Mouse (Mus musculus) ES-CJ7 (cell line): ENCODE data around the gene Ncoa4.
"Not testable (repeated sequence)": the region's sequence is repeated elsewhere in the genome, so short reads cannot be mapped to it uniquely, and the experiment has no call there.

Experiments used
- DNase-seq: peaks from one replicate; pipeline ENCODE4 v3.0.0; 2011; ENCODE audit warnings: low read depth, low spot score

Gene Ncoa4

DNA sequence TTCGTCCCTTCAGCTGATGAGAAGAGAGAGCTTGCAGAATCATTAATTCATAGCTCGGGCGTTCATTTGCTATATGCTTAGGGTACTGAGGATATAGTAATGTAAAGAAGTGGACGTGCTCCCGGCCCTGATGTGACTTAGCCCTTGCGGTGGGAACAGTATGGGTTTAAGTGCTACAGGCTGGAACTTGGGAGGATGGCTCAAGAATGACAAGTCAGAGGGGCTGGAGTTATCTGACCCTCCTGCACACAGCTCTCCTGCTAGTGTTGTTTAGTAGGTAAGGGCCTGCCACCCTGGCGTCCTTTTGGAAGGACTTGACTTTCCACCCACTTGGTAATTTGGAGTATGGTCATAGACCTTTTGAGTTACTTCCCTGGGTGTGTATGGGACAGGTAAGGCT, 898 bp downstream of the Ncoa4 start:
- no peak for DNase-seq

GRCm38 (mm10) chr14:32161090-32161885, 1.6 kb downstream of the Ncoa4 start:
- DNase-seq, result peak; percentile 46

DNA sequence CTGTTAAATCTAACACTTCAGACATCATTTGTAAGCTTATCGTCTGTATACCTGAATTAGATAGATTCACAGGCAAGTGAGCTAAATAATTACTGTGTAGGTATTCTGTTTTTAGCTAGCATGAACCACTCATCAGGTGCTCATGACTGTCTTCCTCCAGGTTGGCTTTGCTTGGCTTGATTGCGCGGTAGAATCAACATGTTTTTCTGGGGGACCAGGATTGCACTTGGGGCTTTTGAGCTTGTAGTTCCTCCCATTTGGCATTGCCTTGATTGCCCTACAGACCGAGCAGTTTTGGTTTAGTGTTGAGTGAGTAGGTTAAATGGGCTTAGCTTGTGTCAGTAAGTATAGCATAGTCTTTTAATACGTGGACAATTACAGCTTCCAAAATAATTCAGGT, 2.6 kb downstream of the Ncoa4 start:
- no peak for DNase-seq

DNA sequence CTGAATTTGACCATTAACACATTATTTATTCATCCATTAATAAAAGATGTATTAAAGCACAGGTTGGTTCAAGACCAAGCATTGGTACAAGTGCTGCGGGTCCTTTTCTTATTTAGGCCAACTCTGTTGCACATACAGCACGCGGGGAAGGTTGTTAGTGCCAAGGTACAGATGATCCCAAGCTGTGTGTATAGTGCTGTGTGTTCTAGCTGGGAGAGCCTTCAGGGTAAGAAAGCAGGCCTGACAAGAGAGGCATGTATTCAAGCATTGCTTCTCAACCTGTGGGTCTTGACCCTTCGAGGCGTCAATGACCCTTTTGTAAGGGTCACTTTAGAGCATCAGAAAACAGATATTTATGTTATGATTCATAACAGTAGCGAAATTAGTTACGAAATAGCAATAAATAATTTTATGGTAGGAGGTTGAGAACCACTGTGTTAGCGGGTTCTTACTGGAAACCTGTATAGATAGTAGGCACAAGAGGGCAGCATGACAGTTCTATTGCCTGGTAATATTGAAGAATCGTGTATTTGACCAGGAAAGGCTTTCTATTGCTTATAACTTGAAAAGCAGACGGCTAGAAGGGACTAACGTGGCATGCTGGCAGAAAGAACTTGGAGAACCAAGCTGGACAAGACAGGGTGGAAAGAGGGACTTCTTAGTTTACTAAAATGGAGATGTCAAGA, 3.7 kb downstream of the Ncoa4 start:
- DNase-seq, result no peak

DNA sequence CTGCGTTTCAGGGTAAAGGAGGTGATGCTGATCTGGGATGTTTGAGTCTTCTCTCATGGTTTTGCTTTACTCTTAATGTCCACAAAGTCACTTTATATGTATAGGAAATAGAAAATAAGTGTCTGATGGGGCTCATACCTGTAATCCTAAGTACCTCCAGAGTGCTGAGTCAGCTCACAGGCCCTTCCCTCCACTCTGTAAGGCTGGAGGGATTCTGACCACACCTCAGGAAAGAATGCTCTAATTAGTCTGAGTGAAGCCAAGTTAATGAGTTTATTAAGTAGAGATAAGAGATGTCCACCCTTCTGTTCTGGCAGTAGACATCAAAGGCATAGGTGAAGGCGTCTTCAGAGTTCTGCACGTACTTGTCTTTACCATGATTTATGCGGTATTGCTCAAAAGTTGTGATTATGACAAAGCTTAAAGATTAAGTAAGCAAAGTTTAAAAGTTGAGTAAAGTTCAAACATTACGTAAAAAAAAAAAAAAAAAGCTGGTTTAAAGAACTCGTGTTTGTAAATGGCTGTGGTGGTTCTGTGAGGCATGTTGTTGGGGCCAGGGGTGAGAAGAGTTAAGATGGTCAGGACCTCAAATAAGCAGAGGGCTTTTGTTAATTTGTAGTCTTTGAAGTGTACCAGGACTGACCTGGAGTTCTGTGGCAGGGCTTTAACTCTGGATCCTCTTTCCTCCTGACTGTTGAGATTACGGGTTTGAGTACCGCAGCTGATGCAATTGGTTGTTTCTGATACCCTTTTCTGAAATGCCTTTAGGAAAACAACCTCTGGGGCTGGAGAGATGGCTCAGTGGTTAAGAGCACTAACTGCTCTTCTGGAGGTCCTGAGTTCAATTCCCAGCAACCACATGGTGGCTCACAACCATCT, 4.7 kb downstream of the Ncoa4 start:
- no peak for DNase-seq

DNA sequence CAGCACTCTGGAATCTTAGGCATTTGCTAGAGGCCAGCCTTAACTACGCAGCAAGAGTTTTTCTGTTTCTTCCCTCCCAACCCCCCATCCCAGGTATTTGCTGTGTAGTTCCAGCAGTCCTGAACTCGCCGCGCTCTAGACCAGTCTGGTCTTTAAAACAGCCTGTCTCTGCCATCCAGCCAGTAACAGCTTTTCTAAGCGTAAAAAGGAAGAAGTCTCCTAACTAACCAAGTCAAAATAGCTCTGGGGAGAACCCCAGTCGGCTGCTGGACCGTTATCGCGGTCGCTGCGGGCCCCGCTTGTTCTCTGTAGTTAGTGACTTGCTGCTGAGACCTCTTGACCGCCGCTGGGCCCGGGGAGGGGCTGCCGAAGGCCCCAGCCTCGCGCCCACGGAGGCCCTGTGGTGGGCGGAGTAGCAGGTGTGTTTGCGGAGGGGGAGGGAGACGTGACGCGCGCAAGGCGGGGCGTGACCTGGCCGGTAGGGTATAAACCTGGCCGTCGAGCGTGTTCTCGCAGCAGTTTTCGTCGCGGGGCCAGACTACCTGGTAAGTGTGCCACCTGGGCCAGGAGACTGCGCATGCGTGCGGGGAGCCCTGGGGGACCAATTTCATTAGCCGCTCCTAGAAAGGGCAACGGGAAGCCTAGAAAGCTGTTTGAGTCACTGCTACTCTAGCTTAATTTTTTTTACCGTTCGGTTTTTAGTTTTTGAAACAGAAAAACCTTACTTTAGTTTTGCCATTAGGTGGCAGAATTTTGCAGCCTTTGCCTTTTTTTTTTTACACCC, 5.8 kb downstream of the Ncoa4 start:
- DNase-seq, result peak; percentile 96

DNA sequence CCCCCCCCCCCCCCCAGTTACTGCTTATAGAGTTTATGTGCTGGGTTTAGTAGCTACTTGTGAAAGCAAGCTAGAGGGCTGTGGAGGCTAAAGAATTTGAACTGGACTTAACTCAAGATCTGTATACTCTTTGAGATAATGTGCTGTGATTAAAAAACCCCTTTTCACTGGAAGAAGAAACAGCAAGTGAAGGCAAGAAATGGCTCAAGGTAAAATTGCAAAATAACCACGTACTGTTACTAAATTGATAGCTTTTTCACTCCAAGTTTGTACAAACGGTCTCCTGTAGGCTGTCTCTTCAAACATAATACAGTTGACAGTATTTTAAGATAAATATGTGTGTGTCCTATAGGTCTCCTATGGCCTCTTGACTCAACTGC, 6.4 kb downstream of the Ncoa4 start:
- DNase-seq, result no peak

- no peak for DNase-seq
Measured at GRCm38 (mm10) chr14:32166840-32167239, 7.2 kb downstream of the Ncoa4 start.

DNA sequence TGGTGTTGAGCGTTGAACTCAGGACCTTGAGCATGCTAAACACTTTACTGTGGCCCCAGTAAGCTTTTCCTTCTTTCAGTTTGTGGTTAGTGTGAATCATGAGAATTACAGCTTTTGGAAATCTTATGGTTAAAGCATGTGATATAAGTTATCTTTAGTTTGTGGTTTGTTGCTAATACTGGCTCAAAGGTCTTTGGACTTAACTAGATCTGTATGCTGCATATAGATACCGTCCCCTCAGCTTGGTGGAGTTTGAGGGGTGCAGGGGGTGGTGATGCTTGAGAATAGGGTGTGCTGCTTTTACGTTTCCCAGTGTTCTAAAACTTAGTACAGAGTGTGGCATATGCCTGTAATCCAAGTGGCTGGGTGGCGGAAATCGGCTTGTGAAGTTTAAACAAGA, 7.7 kb downstream of the Ncoa4 start:
- no peak for DNase-seq

GRCm38 (mm10) chr14:32168653-32169231, 9.1 kb downstream of the Ncoa4 start:
- DNase-seq, result no peak

DNA sequence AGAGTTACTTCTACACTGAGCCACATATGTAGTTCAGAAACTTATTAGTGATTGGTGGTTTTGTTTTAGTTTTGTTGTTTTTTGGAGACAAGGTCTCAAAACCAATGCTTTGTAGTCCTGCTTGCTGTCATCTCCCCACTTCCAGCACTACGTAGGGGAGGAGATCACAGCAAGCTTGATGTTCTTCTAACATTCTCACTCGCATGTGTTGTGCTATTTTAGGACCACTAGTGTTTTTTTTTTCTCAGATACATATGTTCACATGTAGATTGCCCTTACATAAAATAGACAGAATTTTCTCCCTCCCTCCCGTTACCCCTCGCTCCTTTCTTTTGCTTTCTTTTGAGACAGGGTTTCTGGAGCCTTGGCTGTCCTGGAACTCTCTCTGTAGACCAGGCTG, 10.5 kb downstream of the Ncoa4 start:
- no peak for DNase-seq

- DNase-seq, result no peak
Measured at GRCm38 (mm10) chr14:32175310-32175709, 15.6 kb downstream of the Ncoa4 start.

DNA sequence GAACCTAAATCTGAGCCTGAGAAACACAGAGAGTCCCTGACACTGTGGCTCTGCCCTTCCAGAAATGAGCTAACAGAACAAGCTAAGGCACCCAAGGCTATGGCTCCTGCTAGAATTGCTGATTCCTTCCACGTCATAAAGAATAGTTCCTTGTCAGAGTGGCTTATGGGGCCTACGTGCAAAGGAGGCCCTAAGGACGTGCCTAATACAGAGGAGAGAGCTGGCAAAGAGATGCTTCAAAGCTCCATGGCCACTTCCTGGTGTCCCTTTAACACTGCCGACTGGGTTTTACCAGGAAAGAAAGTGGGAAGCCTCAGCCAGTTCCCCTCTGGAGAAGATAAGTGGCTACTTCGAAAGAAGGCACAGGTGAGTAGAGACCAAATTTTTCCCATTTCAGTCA, 16.9 kb downstream of the Ncoa4 start:
- DNase-seq, result not testable (repeated sequence)

DNA sequence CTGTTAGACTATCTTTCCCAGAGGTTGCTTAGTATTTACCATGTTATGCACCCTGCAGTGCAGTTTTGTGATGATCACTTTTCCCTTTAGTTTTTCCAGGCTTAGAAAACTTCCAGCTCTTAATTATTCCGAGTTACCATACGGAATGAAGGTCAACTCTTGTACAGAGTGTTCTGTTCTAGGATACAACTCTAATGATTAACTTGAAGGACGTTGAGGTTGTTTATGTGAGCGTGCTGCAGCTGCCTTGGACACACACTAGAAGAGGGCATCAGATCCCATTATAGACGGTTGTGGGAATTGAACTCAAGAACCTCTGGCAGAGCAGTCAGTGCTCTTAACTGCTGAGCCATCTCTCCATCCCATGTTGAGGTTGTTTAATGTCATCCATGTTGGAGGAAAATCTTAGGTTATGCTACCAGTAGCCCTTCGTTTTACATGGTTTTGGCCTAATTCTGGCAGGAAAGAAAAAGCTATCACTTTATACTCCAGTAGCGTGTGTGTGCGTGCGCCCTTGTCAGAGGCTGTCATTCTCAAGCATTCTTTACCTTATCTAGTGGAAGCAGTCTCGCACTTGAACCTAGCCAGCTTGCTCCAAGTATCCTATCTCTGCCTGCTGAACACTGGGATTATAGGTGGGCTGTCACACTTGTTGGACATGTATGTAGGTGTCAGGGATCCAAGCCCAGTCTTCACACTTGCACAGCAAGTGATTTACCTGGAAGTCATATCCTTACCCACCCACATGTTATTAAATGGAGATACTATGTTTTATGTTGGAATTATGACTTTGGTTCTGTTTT, 19.9 kb downstream of the Ncoa4 start:
- no peak for DNase-seq

DNA sequence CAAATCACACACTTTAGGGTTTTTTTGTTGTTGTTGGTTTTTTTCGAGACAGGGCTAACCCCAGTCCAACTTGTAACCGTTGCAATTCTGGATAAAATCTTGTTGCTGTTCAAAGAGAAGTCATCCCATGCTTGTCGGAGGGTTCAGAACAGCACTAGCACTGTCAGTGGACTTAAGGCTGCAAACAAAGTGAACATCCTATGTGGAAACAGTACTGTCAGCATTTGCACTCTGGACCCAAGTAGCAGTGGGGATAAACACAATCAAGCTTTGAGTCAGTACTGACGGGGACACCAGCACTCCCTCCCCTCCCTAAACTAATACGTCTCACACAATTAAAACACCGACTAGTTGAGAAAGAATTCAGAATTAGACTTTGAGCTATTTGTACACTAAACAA, 21.2 kb downstream of the Ncoa4 start:
- no peak for DNase-seq

GRCm38 (mm10) chr14:32183846-32184245, 24.2 kb downstream of the Ncoa4 start:
- DNase-seq, result no peak

- no peak for DNase-seq
Measured at GRCm38 (mm10) chr14:32190627-32191391, 31.1 kb downstream of the Ncoa4 start.

- DNase-seq, result no peak
Measured at GRCm38 (mm10) chr14:32191926-32192325, 32.3 kb downstream of the Ncoa4 start.

- peak; percentile 63 for DNase-seq
Measured at GRCm38 (mm10) chr14:32192437-32192836, 32.8 kb downstream of the Ncoa4 start.

GRCm38 (mm10) chr14:32193557-32193956, 33.9 kb downstream of the Ncoa4 start:
- peak; percentile 32 for DNase-seq
